Mouse (Mus musculus): ENCODE results near the gene Rad51b. TPM values are rescaled to one million over a fixed set of nuclear protein-coding genes. Genes with fewer than 3 reads are reported as not detected.

Rad51b gene
- total and polyA plus RNA-seq, 3 experiments = 1.6 to 45.5 (median 22.0) TPM

GRCm38 (mm10) chr12:79504641-79505040 is 207.6 kb downstream of the Rad51b start:
- peaks cover 25% of the 10 kb centered on the region for H3K4me1 ChIP-seq (ENCODE audit: insufficient read depth, low read depth, low read length)

GRCm38 (mm10) chr12:79506421-79506820 is 209.3 kb downstream of the Rad51b start:
- H3K4me1 ChIP-seq (ENCODE audit: insufficient read depth, low read depth, low read length) = peaks cover 15% of the 10 kb centered on the region
- no peak for DNase-seq (ENCODE audit: low spot score)
- peaks cover 12% of the 10 kb centered on the region for H3K36me3 ChIP-seq (replicated peaks)
- no peaks in the 10 kb centered on the region for H3K27me3 ChIP-seq (ENCODE audit: insufficient read depth, low read length)
- H3K4me3 ChIP-seq (ENCODE audit: low read depth, low read length) = no peak overlapping the region
- ATAC-seq (ENCODE audit: extremely low read depth, insufficient number of reproducible peaks, low FRiP score, poor library complexity, severe bottlenecking) = no peak
- H3K9me3 ChIP-seq (replicated peaks) = no peaks in the 10 kb centered on the region
- TF ChIP-seq GATA2 (IDR thresholded peaks at IDR 0.05; ENCODE audit: borderline replicate concordance, low read depth, low read length) = no peak
- no peak for TF ChIP-seq TAL1 (conservative IDR thresholded peaks at IDR 0.05; ENCODE audit: low read depth, low read length)
- no peak for TF ChIP-seq GATA1 (IDR thresholded peaks at IDR 0.05; ENCODE audit: borderline replicate concordance, low read length)
- no peak for TF ChIP-seq CTCF (IDR thresholded peaks at IDR 0.05; ENCODE audit: low read depth, low read length)
- TF ChIP-seq POLR2AphosphoS5 (IDR thresholded peaks at IDR 0.05; ENCODE audit: insufficient replicate concordance, low read depth, low read length) = no peak

More at GRCm38 (mm10) chr12:79504641-79505040, 207.6 kb downstream of the Rad51b start:
- Histone ChIP-seq H3K36me3 (replicated peaks) (peaks cover 13% of the 10 kb centered on the region), H3K4me3 (ENCODE audit: low read depth, low read length) (no peak overlapping the region), H3K9me3 (replicated peaks) (no peaks in the 10 kb centered on the region), H3K27me3 (ENCODE audit: insufficient read depth, low read length) (no peaks in the 10 kb centered on the region)
- DNase-seq (ENCODE audit: low spot score) = no peak
- ATAC-seq (ENCODE audit: extremely low read depth, insufficient number of reproducible peaks, low FRiP score, poor library complexity, severe bottlenecking) = no peak
- TF ChIP-seq CTCF (IDR thresholded peaks at IDR 0.05; ENCODE audit: low read depth, low read length) (no peak), POLR2AphosphoS5 (IDR thresholded peaks at IDR 0.05; ENCODE audit: insufficient replicate concordance, low read depth, low read length) (no peak), TAL1 (conservative IDR thresholded peaks at IDR 0.05; ENCODE audit: low read depth, low read length) (no peak), GATA2 (IDR thresholded peaks at IDR 0.05; ENCODE audit: borderline replicate concordance, low read depth, low read length) (no peak), GATA1 (IDR thresholded peaks at IDR 0.05; ENCODE audit: borderline replicate concordance, low read length) (no peak)

- H3K4me3 ChIP-seq (ENCODE audit: low read depth, low read length) = no peak overlapping the region
- DNase-seq (ENCODE audit: low spot score) (no peak), ATAC-seq (ENCODE audit: extremely low read depth, insufficient number of reproducible peaks, low FRiP score, poor library complexity, severe bottlenecking) (no peak)
- H3K27me3 ChIP-seq (ENCODE audit: insufficient read depth, low read length) = no peaks in the 10 kb centered on the region
- H3K9me3 ChIP-seq (replicated peaks) = no peaks in the 10 kb centered on the region
- TF ChIP-seq POLR2AphosphoS5 (IDR thresholded peaks at IDR 0.05; ENCODE audit: insufficient replicate concordance, low read depth, low read length) (no peak), GATA2 (IDR thresholded peaks at IDR 0.05; ENCODE audit: borderline replicate concordance, low read depth, low read length) (no peak), TAL1 (conservative IDR thresholded peaks at IDR 0.05; ENCODE audit: low read depth, low read length) (no peak), CTCF (IDR thresholded peaks at IDR 0.05; ENCODE audit: low read depth, low read length) (no peak), GATA1 (IDR thresholded peaks at IDR 0.05; ENCODE audit: borderline replicate concordance, low read length) (no peak)
- peaks cover 7% of the 10 kb centered on the region for H3K4me1 ChIP-seq (ENCODE audit: insufficient read depth, low read depth, low read length)
- H3K36me3 ChIP-seq (replicated peaks) = peaks cover 17% of the 10 kb centered on the region
These were observed 210.1 kb downstream of the Rad51b start for GRCm38 (mm10) chr12:79507141-79507681.

- H3K36me3 ChIP-seq (replicated peaks) = peaks cover 17% of the 10 kb centered on the region
- ATAC-seq (ENCODE audit: extremely low read depth, insufficient number of reproducible peaks, low FRiP score, poor library complexity, severe bottlenecking) = no peak
These were observed 214.5 kb downstream of the Rad51b start for GRCm38 (mm10) chr12:79511454-79512204.

GRCm38 (mm10) chr12:79512205-79512886 is 215.3 kb downstream of the Rad51b start:
- Histone ChIP-seq H3K4me1 (ENCODE audit: insufficient read depth, low read depth, low read length) (no peaks in the 10 kb centered on the region), H3K9me3 (replicated peaks) (no peaks in the 10 kb centered on the region), H3K36me3 (replicated peaks) (peaks cover 13% of the 10 kb centered on the region), H3K4me3 (ENCODE audit: low read depth, low read length) (no peak overlapping the region), H3K27me3 (ENCODE audit: insufficient read depth, low read length) (no peaks in the 10 kb centered on the region)
- ATAC-seq (ENCODE audit: extremely low read depth, insufficient number of reproducible peaks, low FRiP score, poor library complexity, severe bottlenecking) (no peak), DNase-seq (ENCODE audit: low spot score) (no peak)
- TF ChIP-seq GATA2 (IDR thresholded peaks at IDR 0.05; ENCODE audit: borderline replicate concordance, low read depth, low read length) = no peak

More at GRCm38 (mm10) chr12:79511454-79512204, 214.5 kb downstream of the Rad51b start:
- no peak for DNase-seq (ENCODE audit: low spot score)
- Histone ChIP-seq H3K4me3 (ENCODE audit: low read depth, low read length) (no peak overlapping the region), H3K9me3 (replicated peaks) (no peaks in the 10 kb centered on the region), H3K4me1 (ENCODE audit: insufficient read depth, low read depth, low read length) (no peaks in the 10 kb centered on the region), H3K27me3 (ENCODE audit: insufficient read depth, low read length) (no peaks in the 10 kb centered on the region)
- TF ChIP-seq CTCF (IDR thresholded peaks at IDR 0.05; ENCODE audit: low read depth, low read length) (no peak), GATA1 (IDR thresholded peaks at IDR 0.05; ENCODE audit: borderline replicate concordance, low read length) (no peak), GATA2 (IDR thresholded peaks at IDR 0.05; ENCODE audit: borderline replicate concordance, low read depth, low read length) (no peak), TAL1 (conservative IDR thresholded peaks at IDR 0.05; ENCODE audit: low read depth, low read length) (no peak), POLR2AphosphoS5 (IDR thresholded peaks at IDR 0.05; ENCODE audit: insufficient replicate concordance, low read depth, low read length) (no peak)

- DNase-seq (ENCODE audit: low spot score) = no peak
- Histone ChIP-seq H3K9me3 (replicated peaks) (no peaks in the 10 kb centered on the region), H3K4me3 (ENCODE audit: low read depth, low read length) (no peak overlapping the region), H3K4me1 (ENCODE audit: insufficient read depth, low read depth, low read length) (no peaks in the 10 kb centered on the region), H3K36me3 (replicated peaks) (peaks cover 10% of the 10 kb centered on the region), H3K27me3 (ENCODE audit: insufficient read depth, low read length) (no peaks in the 10 kb centered on the region)
- TF ChIP-seq POLR2AphosphoS5 (IDR thresholded peaks at IDR 0.05; ENCODE audit: insufficient replicate concordance, low read depth, low read length) = no peak
- no peak for TF ChIP-seq GATA2 (IDR thresholded peaks at IDR 0.05; ENCODE audit: borderline replicate concordance, low read depth, low read length)
- TF ChIP-seq CTCF (IDR thresholded peaks at IDR 0.05; ENCODE audit: low read depth, low read length) = no peak
- TF ChIP-seq TAL1 (conservative IDR thresholded peaks at IDR 0.05; ENCODE audit: low read depth, low read length) = no peak
- TF ChIP-seq GATA1 (IDR thresholded peaks at IDR 0.05; ENCODE audit: borderline replicate concordance, low read length) = no peak
- no peak for ATAC-seq (ENCODE audit: extremely low read depth, insufficient number of reproducible peaks, low FRiP score, poor library complexity, severe bottlenecking)
These were observed 216.1 kb downstream of the Rad51b start for GRCm38 (mm10) chr12:79512982-79513681.
